Comparison of ENCODE assay signal across 13 mouse cellular contexts in the genomic region with DNA sequence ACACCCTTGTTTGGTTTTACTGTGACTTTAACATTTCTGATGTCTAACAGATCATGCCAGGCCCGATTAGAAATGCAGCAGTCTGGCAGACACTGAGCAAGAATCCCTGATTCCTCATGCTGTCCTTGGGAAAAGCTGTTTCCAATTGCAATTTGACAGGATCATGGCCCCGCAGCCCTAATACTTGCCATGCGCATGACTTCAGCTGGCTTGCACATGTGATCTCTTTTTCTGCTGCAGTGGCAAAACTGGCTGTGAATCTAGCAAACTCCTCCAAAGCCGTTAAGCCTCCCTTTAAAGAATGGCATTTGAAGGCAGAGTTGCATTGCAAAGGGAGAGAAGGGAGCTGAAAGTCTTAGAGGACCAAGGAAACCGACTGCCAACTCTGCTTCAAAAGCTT. TPM values are rescaled to one million over a fixed set of nuclear protein-coding genes. Genes with fewer than 3 reads are reported as not detected.
DNase-seq lines count a peak whose midpoint lies in the region; ATAC-seq and TF ChIP-seq lines count a peak whose summit lies in the region.
"Had no signal": no experiment of that assay in that cellular context is flagged by ENCODE, and none has a peak within 500 bp of the region (broad histone marks: within the 10 kb centered on the region; RNA-seq: fewer than 3 reads in every experiment).

No protein-coding gene starts in this region.

- no peak overlapping the region for H3K27ac ChIP-seq in forebrain, embryonic 10.5 days
- H3K27ac ChIP-seq in forebrain, embryonic 12.5 days, result no peak overlapping the region
- no peak overlapping the region for H3K27ac ChIP-seq in lung, postnatal 0 days (ENCODE audit: low read length)
- H3K27ac ChIP-seq in embryonic facial prominence, embryonic 13.5 days, result 0 out of 2 replicates have a peak overlapping the region, but pooled peaks have one; percentile 16
- H3K27ac ChIP-seq in intestine, postnatal 0 days (ENCODE audit: low read depth, low read length), result no peak overlapping the region
- H3K27ac ChIP-seq: kidney, postnatal 0 days had no signal

- 52% methylated on average over 5 of the region's 5 CpGs for WGBS in forebrain, embryonic 10.5 days
- 51% methylated on average over 5 of the region's 5 CpGs for WGBS in forebrain, embryonic 12.5 days
- WGBS in lung, postnatal 0 days, result 50% methylated on average over 5 of the region's 5 CpGs
- 16% methylated on average over 5 of the region's 5 CpGs for WGBS in embryonic facial prominence, embryonic 13.5 days
- WGBS in intestine, postnatal 0 days, result 62% methylated on average over 5 of the region's 5 CpGs

- peak; percentile 16 for DNase-seq in forebrain, embryonic 10.5 days (ENCODE audit: extremely low spot score, low spot score)
- peak; percentile 56 for DNase-seq in lung, postnatal 0 days (ENCODE audit: low spot score)
- DNase-seq in lung, adult 18-20 months, result no peak
- peak; percentile 9 to 70 for DNase-seq in lung, postnatal 4 days
- no peak for DNase-seq in frontal cortex, adult 2 months (ENCODE audit: extremely low spot score in 1 of 2, low spot score in 1 of 2)
- DNase-seq: adrenal gland, adult 8-10 months; cerebellum, adult 11-12 months; gastrocnemius, postnatal 14 days; thymus, adult 18-20 months had no signal

- no peak overlapping the region for H3K9ac ChIP-seq in forebrain, embryonic 12.5 days
- no peak overlapping the region for H3K9ac ChIP-seq in lung, postnatal 0 days (replicated peaks; ENCODE audit: low read depth)
- H3K9ac ChIP-seq in embryonic facial prominence, embryonic 13.5 days, result no peak overlapping the region
- no peak overlapping the region for H3K9ac ChIP-seq in intestine, postnatal 0 days (ENCODE audit: low read depth, low read length)

- H3K4me1 ChIP-seq in forebrain, embryonic 10.5 days, result peaks cover 10% of the 10 kb centered on the region
- no peaks in the 10 kb centered on the region for H3K4me1 ChIP-seq in forebrain, embryonic 12.5 days
- H3K4me1 ChIP-seq in lung, postnatal 0 days (ENCODE audit: insufficient read depth, low read depth, low read length), result no peaks in the 10 kb centered on the region; the same call in 1 of the 2 replicates
- H3K4me1 ChIP-seq in embryonic facial prominence, embryonic 13.5 days, result peaks cover 21% of the 10 kb centered on the region
- no peaks in the 10 kb centered on the region for H3K4me1 ChIP-seq in intestine, postnatal 0 days (replicated peaks; ENCODE audit: control insufficient read depth, insufficient read depth, low read length)

- no peak overlapping the region for H3K4me2 ChIP-seq in forebrain, embryonic 12.5 days
- H3K4me2 ChIP-seq in lung, postnatal 0 days (replicated peaks; ENCODE audit: low read depth, low read length), result no peak overlapping the region
- no peak overlapping the region for H3K4me2 ChIP-seq in embryonic facial prominence, embryonic 13.5 days
- H3K4me2 ChIP-seq in intestine, postnatal 0 days (replicated peaks; ENCODE audit: low read depth), result no peak overlapping the region

- TF ChIP-seq CTCF in lung, postnatal 0 days (IDR thresholded peaks at IDR 0.05), result no peak
- no peak for TF ChIP-seq CTCF in intestine, postnatal 0 days (IDR thresholded peaks at IDR 0.05; ENCODE audit: low read depth)

- no peak for TF ChIP-seq EP300 in lung, postnatal 0 days (IDR thresholded peaks at IDR 0.05)

- no peaks in the 10 kb centered on the region for H3K36me3 ChIP-seq in forebrain, embryonic 10.5 days (replicated peaks)
- no peaks in the 10 kb centered on the region for H3K36me3 ChIP-seq in forebrain, embryonic 12.5 days (replicated peaks)
- no peaks in the 10 kb centered on the region for H3K36me3 ChIP-seq in lung, postnatal 0 days (ENCODE audit: insufficient read depth, low read length)
- no peaks in the 10 kb centered on the region for H3K36me3 ChIP-seq in embryonic facial prominence, embryonic 13.5 days
- H3K36me3 ChIP-seq in intestine, postnatal 0 days (ENCODE audit: control insufficient read depth, insufficient read depth), result no peaks in the 10 kb centered on the region

- H3K27me3 ChIP-seq in forebrain, embryonic 10.5 days (ENCODE audit: poor library complexity, severe bottlenecking), result no peaks in the 10 kb centered on the region
- no peaks in the 10 kb centered on the region for H3K27me3 ChIP-seq in forebrain, embryonic 12.5 days
- no peaks in the 10 kb centered on the region for H3K27me3 ChIP-seq in lung, postnatal 0 days (replicated peaks; ENCODE audit: insufficient read depth, low read length)
- H3K27me3 ChIP-seq in embryonic facial prominence, embryonic 13.5 days, result no peaks in the 10 kb centered on the region
- H3K27me3 ChIP-seq in intestine, postnatal 0 days (replicated peaks; ENCODE audit: control insufficient read depth, insufficient read depth, low read length), result no peaks in the 10 kb centered on the region

- H3K4me3 ChIP-seq in forebrain, embryonic 10.5 days, result no peak overlapping the region
- no peak overlapping the region for H3K4me3 ChIP-seq in forebrain, embryonic 12.5 days (replicated peaks)
- no peak overlapping the region for H3K4me3 ChIP-seq in lung, postnatal 0 days (ENCODE audit: low read depth, low read length)
- H3K4me3 ChIP-seq in embryonic facial prominence, embryonic 13.5 days, result no peak overlapping the region
- H3K4me3 ChIP-seq in intestine, postnatal 0 days (ENCODE audit: low read depth, low read length), result no peak overlapping the region

- H3K9me3 ChIP-seq in forebrain, embryonic 10.5 days, result no peaks in the 10 kb centered on the region
- H3K9me3 ChIP-seq in forebrain, embryonic 12.5 days, result no peaks in the 10 kb centered on the region
- H3K9me3 ChIP-seq in lung, postnatal 0 days (ENCODE audit: low read length), result no peaks in the 10 kb centered on the region
- no peaks in the 10 kb centered on the region for H3K9me3 ChIP-seq in embryonic facial prominence, embryonic 13.5 days
- H3K9me3 ChIP-seq in intestine, postnatal 0 days (ENCODE audit: control insufficient read depth), result no peaks in the 10 kb centered on the region

- ATAC-seq in forebrain, embryonic 12.5 days (ENCODE audit: low FRiP score), result no peak
- peak; percentile 32; the same call in 1 of the 2 replicates for ATAC-seq in lung, postnatal 0 days
- no peak for ATAC-seq in embryonic facial prominence, embryonic 13.5 days (ENCODE audit: insufficient number of reproducible peaks, insufficient read depth, low FRiP score, low TSS enrichment, low read depth)
- ATAC-seq in intestine, postnatal 0 days, result no peak

RNA-seq across cellular contexts. Expression of gene Adamts17, which starts 40.7 kb away (rescaled TPM):
- 0.89 and 1.1 TPM in 2 replicates for polyA plus RNA-seq in forebrain, embryonic 10.5 days (2016; fragmentation: Nextera tagmentation; extraction: Ambion mirVana)
- polyA plus RNA-seq in forebrain, embryonic 12.5 days (2016; fragmentation: Nextera tagmentation; extraction: Ambion mirVana), result 1.6 and 2.1 TPM in 2 replicates
- 14.1 and 14.5 TPM in 2 replicates for polyA plus RNA-seq in lung, postnatal 0 days (2015; fragmentation: Nextera tagmentation; extraction: Ambion mirVana)
- 13.2 and 14.8 TPM in 2 replicates for polyA plus RNA-seq in embryonic facial prominence, embryonic 13.5 days (2015; fragmentation: Nextera tagmentation; extraction: Ambion mirVana)
- 2.7 and 3.3 TPM in 2 replicates for polyA plus RNA-seq in frontal cortex, adult 2 months (2012; rRNA removed)
- 1.6 and 1.8 TPM in 2 replicates for polyA plus RNA-seq in intestine, postnatal 0 days (2015; fragmentation: Nextera tagmentation; extraction: Ambion mirVana)

RNA-seq across cellular contexts. Expression of gene Cers3, which starts 55.5 kb away (rescaled TPM):
- 0.79 and 0.87 TPM in 2 replicates for polyA plus RNA-seq in forebrain, embryonic 10.5 days (2016; fragmentation: Nextera tagmentation; extraction: Ambion mirVana)
- 0.96 and 1.4 TPM in 2 replicates for polyA plus RNA-seq in forebrain, embryonic 12.5 days (2016; fragmentation: Nextera tagmentation; extraction: Ambion mirVana)
- 5.7 and 7.1 TPM in 2 replicates for polyA plus RNA-seq in lung, postnatal 0 days (2015; fragmentation: Nextera tagmentation; extraction: Ambion mirVana)
- polyA plus RNA-seq in embryonic facial prominence, embryonic 13.5 days (2015; fragmentation: Nextera tagmentation; extraction: Ambion mirVana), result 7.3 and 7.8 TPM in 2 replicates
- polyA plus RNA-seq in frontal cortex, adult 2 months (2012; rRNA removed), result 0.21 and 0.34 TPM in 2 replicates
- polyA plus RNA-seq in intestine, postnatal 0 days (2015; fragmentation: Nextera tagmentation; extraction: Ambion mirVana), result 0.16 TPM in 2 replicates

Comparison
In these comparisons a context has a peak if more than half of its experiments do, and no peak if none do; other contexts are left out.
1. DNase-seq: peak in forebrain, embryonic 10.5 days (single experiment), lung, postnatal 0 days (single experiment) and lung, postnatal 4 days (2 of 2); none in lung, adult 18-20 months (0 of 2) and frontal cortex, adult 2 months (0 of 2).